14 mouse cellular contexts compared by ENCODE assay signal in the genomic region with DNA sequence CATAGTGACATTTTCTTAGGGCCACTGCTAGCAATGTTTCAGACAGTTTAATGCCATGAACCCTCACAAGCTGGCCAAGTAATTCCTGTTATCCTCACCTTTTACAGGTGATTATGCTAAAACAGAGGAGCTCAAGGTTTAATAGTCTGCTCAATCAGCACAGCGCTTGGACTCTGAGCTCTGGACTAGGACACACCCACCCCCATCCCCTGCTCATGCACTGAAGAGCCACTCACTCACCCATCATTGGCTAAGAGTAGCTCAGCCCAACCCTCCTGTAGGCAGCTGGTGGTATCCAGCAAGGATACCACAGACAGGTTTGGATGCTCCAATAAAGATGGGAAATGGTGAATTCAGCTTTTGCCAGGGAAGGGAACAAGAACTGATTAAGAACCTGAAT.
DNase-seq lines count a peak whose midpoint lies in the region; ATAC-seq and TF ChIP-seq lines count a peak whose summit lies in the region.
"Had no signal": no experiment of that assay in that cellular context is flagged by ENCODE, and none has a peak within 500 bp of the region (broad histone marks: within the 10 kb centered on the region; RNA-seq: fewer than 3 reads in every experiment).

No protein-coding gene starts in this region.

- ATAC-seq in hindbrain, postnatal 0 days: no peak
- ATAC-seq in midbrain, embryonic 16.5 days: no peak
- peak; percentile 58; the same call in 1 of the 2 replicates for ATAC-seq in kidney, embryonic 14.5 days (ENCODE audit: low FRiP score, low TSS enrichment)
- no peak for ATAC-seq in forebrain, embryonic 11.5 days (replicated peaks; ENCODE audit: low FRiP score)
- ATAC-seq: hindbrain, embryonic 16.5 days had no signal

- no peak for DNase-seq in hindbrain, embryonic 10.5 days (ENCODE audit: low spot score)
- DNase-seq in hindbrain, postnatal 0 days (ENCODE audit: low spot score): no peak
- no peak for DNase-seq in midbrain, embryonic 10.5 days (ENCODE audit: low spot score)
- no peak for DNase-seq in heart, adult 18-20 months
- no peak for DNase-seq in embryo, embryonic 10.5 days (ENCODE audit: low spot score)
- DNase-seq in forebrain, embryonic 11.5 days (ENCODE audit: low spot score): no peak
- DNase-seq: cerebellum, adult 8-10 months; gastrocnemius, postnatal 36 days; right cerebral cortex, postnatal 14 days had no signal

- H3K4me1 ChIP-seq in hindbrain, embryonic 10.5 days (replicated peaks): peaks cover 25% of the 10 kb centered on the region
- peaks cover 12% of the 10 kb centered on the region; the same call in 1 of the 2 replicates for H3K4me1 ChIP-seq in hindbrain, postnatal 0 days (ENCODE audit: insufficient read depth, low read length)
- peaks cover 42% of the 10 kb centered on the region for H3K4me1 ChIP-seq in midbrain, embryonic 10.5 days
- peaks cover 11% of the 10 kb centered on the region; the same call in 1 of the 2 replicates for H3K4me1 ChIP-seq in midbrain, embryonic 16.5 days (ENCODE audit: control insufficient read depth, insufficient read depth, low read length)
- peaks cover 16% of the 10 kb centered on the region for H3K4me1 ChIP-seq in kidney, embryonic 14.5 days (ENCODE audit: control insufficient read depth, insufficient read depth, low read length)
- H3K4me1 ChIP-seq in forebrain, embryonic 11.5 days (replicated peaks; ENCODE audit: control insufficient read depth, insufficient read depth, low read length): 0 out of 2 replicates have a peak, but pooled peaks cover 2% of the 10 kb centered on the region

- no peaks in the 10 kb centered on the region for H3K9me3 ChIP-seq in hindbrain, embryonic 10.5 days
- H3K9me3 ChIP-seq in hindbrain, postnatal 0 days (ENCODE audit: low read length): no peaks in the 10 kb centered on the region
- H3K9me3 ChIP-seq in midbrain, embryonic 10.5 days (replicated peaks): no peaks in the 10 kb centered on the region
- H3K9me3 ChIP-seq in midbrain, embryonic 16.5 days (replicated peaks; ENCODE audit: control insufficient read depth, low read length, poor library complexity, severe bottlenecking): no peaks in the 10 kb centered on the region
- H3K9me3 ChIP-seq in kidney, embryonic 14.5 days (ENCODE audit: control insufficient read depth, low read length): no peaks in the 10 kb centered on the region
- no peaks in the 10 kb centered on the region for H3K9me3 ChIP-seq in forebrain, embryonic 11.5 days (ENCODE audit: control insufficient read depth, low read length)
- H3K9me3 ChIP-seq: heart, embryonic 15.5 days had no signal

- 75% methylated on average over 1 of the region's 1 CpGs for WGBS in hindbrain, embryonic 10.5 days
- WGBS in hindbrain, postnatal 0 days: 79% methylated on average over 1 of the region's 1 CpGs
- 76% methylated on average over 1 of the region's 1 CpGs for WGBS in midbrain, embryonic 10.5 days
- 64% methylated on average over 1 of the region's 1 CpGs for WGBS in midbrain, embryonic 16.5 days
- WGBS in kidney, embryonic 14.5 days: 69% methylated on average over 1 of the region's 1 CpGs
- WGBS in forebrain, embryonic 11.5 days: 74% methylated on average over 1 of the region's 1 CpGs

- no peak overlapping the region for H3K4me3 ChIP-seq in hindbrain, embryonic 10.5 days
- H3K4me3 ChIP-seq in hindbrain, postnatal 0 days (ENCODE audit: low read length): no peak overlapping the region
- H3K4me3 ChIP-seq in midbrain, embryonic 10.5 days: no peak overlapping the region
- no peak overlapping the region for H3K4me3 ChIP-seq in midbrain, embryonic 16.5 days (ENCODE audit: low read depth, low read length)
- H3K4me3 ChIP-seq in kidney, embryonic 14.5 days (ENCODE audit: low read length): no peak overlapping the region
- H3K4me3 ChIP-seq in forebrain, embryonic 11.5 days (ENCODE audit: low read depth, low read length): no peak overlapping the region
- H3K4me3 ChIP-seq: erythroblast, embryonic 14.5 days; heart, embryonic 15.5 days had no signal

- H3K9ac ChIP-seq in hindbrain, postnatal 0 days (replicated peaks; ENCODE audit: low read length): no peak overlapping the region
- H3K9ac ChIP-seq in midbrain, embryonic 16.5 days (ENCODE audit: low read depth, low read length): no peak overlapping the region
- no peak overlapping the region for H3K9ac ChIP-seq in kidney, embryonic 14.5 days (ENCODE audit: low read depth, low read length)
- H3K9ac ChIP-seq in forebrain, embryonic 11.5 days (ENCODE audit: low read length): no peak overlapping the region

- no peaks in the 10 kb centered on the region for H3K36me3 ChIP-seq in hindbrain, embryonic 10.5 days
- no peaks in the 10 kb centered on the region for H3K36me3 ChIP-seq in hindbrain, postnatal 0 days (ENCODE audit: insufficient read depth, low read length)
- no peaks in the 10 kb centered on the region for H3K36me3 ChIP-seq in midbrain, embryonic 10.5 days
- H3K36me3 ChIP-seq in midbrain, embryonic 16.5 days (ENCODE audit: control insufficient read depth, insufficient read depth, low read length): no peaks in the 10 kb centered on the region; the same call in 1 of the 2 replicates
- H3K36me3 ChIP-seq in kidney, embryonic 14.5 days (ENCODE audit: control insufficient read depth, insufficient read depth, low read length): no peaks in the 10 kb centered on the region
- H3K36me3 ChIP-seq in forebrain, embryonic 11.5 days (ENCODE audit: control insufficient read depth, insufficient read depth, low read length): no peaks in the 10 kb centered on the region
- H3K36me3 ChIP-seq: heart, embryonic 15.5 days had no signal

- H3K27me3 ChIP-seq in hindbrain, embryonic 10.5 days (ENCODE audit: insufficient read depth, poor library complexity, severe bottlenecking): no peaks in the 10 kb centered on the region
- no peaks in the 10 kb centered on the region for H3K27me3 ChIP-seq in hindbrain, postnatal 0 days (ENCODE audit: insufficient read depth, low read length)
- no peaks in the 10 kb centered on the region for H3K27me3 ChIP-seq in midbrain, embryonic 10.5 days (ENCODE audit: low read depth, poor library complexity, severe bottlenecking)
- H3K27me3 ChIP-seq in midbrain, embryonic 16.5 days (ENCODE audit: control insufficient read depth, insufficient read depth, low read depth, low read length): no peaks in the 10 kb centered on the region
- H3K27me3 ChIP-seq in kidney, embryonic 14.5 days (ENCODE audit: control insufficient read depth, insufficient read depth, low read length): no peaks in the 10 kb centered on the region
- H3K27me3 ChIP-seq in forebrain, embryonic 11.5 days (ENCODE audit: control insufficient read depth, insufficient read depth, low read length): no peaks in the 10 kb centered on the region
- H3K27me3 ChIP-seq: heart, embryonic 15.5 days had no signal

- no peak for TF ChIP-seq CTCF in hindbrain, postnatal 0 days (IDR thresholded peaks at IDR 0.05; ENCODE audit: low read depth)

- H3K27ac ChIP-seq in hindbrain, embryonic 10.5 days: peak overlapping the region; percentile 53; the same call in 1 of the 2 replicates
- H3K27ac ChIP-seq in hindbrain, postnatal 0 days: no peak overlapping the region
- 0 out of 2 replicates have a peak overlapping the region, but pooled peaks have one; percentile 73 for H3K27ac ChIP-seq in midbrain, embryonic 10.5 days (replicated peaks)
- H3K27ac ChIP-seq in midbrain, embryonic 16.5 days (ENCODE audit: low read length): no peak overlapping the region
- 0 out of 2 replicates have a peak overlapping the region, but pooled peaks have one; percentile 20 for H3K27ac ChIP-seq in kidney, embryonic 14.5 days (ENCODE audit: low read depth, low read length)
- no peak overlapping the region for H3K27ac ChIP-seq in forebrain, embryonic 11.5 days (ENCODE audit: low read depth, low read length)
- H3K27ac ChIP-seq: heart, embryonic 15.5 days had no signal

- no peak overlapping the region for H3K4me2 ChIP-seq in hindbrain, postnatal 0 days (ENCODE audit: low read depth, low read length)
- H3K4me2 ChIP-seq in midbrain, embryonic 16.5 days (ENCODE audit: low read length): no peak overlapping the region
- H3K4me2 ChIP-seq in kidney, embryonic 14.5 days (replicated peaks; ENCODE audit: low read depth, low read length): no peak overlapping the region
- H3K4me2 ChIP-seq in forebrain, embryonic 11.5 days (ENCODE audit: low read depth, low read length, severe bottlenecking): no peak overlapping the region
- H3K4me2 ChIP-seq: heart, embryonic 15.5 days had no signal

Comparison
In these comparisons a context has a peak if more than half of its experiments do, and no peak if none do; other contexts are left out.
1. H3K27ac ChIP-seq: peak in hindbrain, embryonic 10.5 days (single experiment), midbrain, embryonic 10.5 days (single experiment) and kidney, embryonic 14.5 days (single experiment); none in hindbrain, postnatal 0 days (single experiment), midbrain, embryonic 16.5 days (single experiment) and forebrain, embryonic 11.5 days (single experiment).